Mouse (Mus musculus): ENCODE results near the gene Plekhm1.

The Plekhm1 gene

GRCm38 (mm10) chr11:103394025-103394424 is 18.5 kb downstream of the Plekhm1 start:
- DNase-seq, result no peak

GRCm38 (mm10) chr11:103387870-103388526 is 24.5 kb downstream of the Plekhm1 start:
- DNase-seq, result no peak

GRCm38 (mm10) chr11:103386827-103387226 is 25.7 kb downstream of the Plekhm1 start:
- no peak for DNase-seq

GRCm38 (mm10) chr11:103381956-103382613 is 30.4 kb downstream of the Plekhm1 start:
- peak; percentile 51 for DNase-seq

GRCm38 (mm10) chr11:103381505-103381904 is 31.0 kb downstream of the Plekhm1 start:
- DNase-seq, result no peak

- DNase-seq, result no peak
These were observed 32.0 kb downstream of the Plekhm1 start for GRCm38 (mm10) chr11:103380460-103380859.

GRCm38 (mm10) chr11:103378341-103378740 is 34.1 kb downstream of the Plekhm1 start:
- no peak for DNase-seq

- no peak for DNase-seq
These were observed 36.7 kb downstream of the Plekhm1 start for GRCm38 (mm10) chr11:103375772-103376171.

GRCm38 (mm10) chr11:103375258-103375657 is 37.2 kb downstream of the Plekhm1 start:
- peak; percentile 77 for DNase-seq

GRCm38 (mm10) chr11:103373922-103374321 is 38.6 kb downstream of the Plekhm1 start:
- no peak for DNase-seq

- DNase-seq, result no peak
These were observed 39.9 kb downstream of the Plekhm1 start for GRCm38 (mm10) chr11:103372561-103372960.

- no peak for DNase-seq
These were observed 40.4 kb downstream of the Plekhm1 start for GRCm38 (mm10) chr11:103372068-103372467.

GRCm38 (mm10) chr11:103371222-103371539 is 41.3 kb downstream of the Plekhm1 start:
- DNase-seq, result no peak

- no peak for DNase-seq
These were observed 41.9 kb downstream of the Plekhm1 start for GRCm38 (mm10) chr11:103370397-103371221.

GRCm38 (mm10) chr11:103365530-103365929 is 47.0 kb downstream of the Plekhm1 start:
- DNase-seq, result no peak

GRCm38 (mm10) chr11:103365022-103365421 is 47.5 kb downstream of the Plekhm1 start:
- DNase-seq, result no peak

GRCm38 (mm10) chr11:103364335-103364734 is 48.2 kb downstream of the Plekhm1 start:
- no peak for DNase-seq

- peak; percentile 72 for DNase-seq
These were observed 49.0 kb downstream of the Plekhm1 start, which contains the start of gene Arhgap27 for GRCm38 (mm10) chr11:103363214-103364148. Gene Arhgap27 (minus strand): TSS chr11:103363692.

- no peak for DNase-seq
These were observed 49.8 kb downstream of the Plekhm1 start for GRCm38 (mm10) chr11:103362521-103363181.

GRCm38 (mm10) chr11:103362054-103362432 is 50.4 kb downstream of the Plekhm1 start:
- DNase-seq, result peak; percentile 27

GRCm38 (mm10) chr11:103361396-103362053 is 51.0 kb downstream of the Plekhm1 start:
- DNase-seq, result peak; percentile 46

Data from thymus, postnatal 4 days (tissue).